Mouse (Mus musculus): Measurements from ENCODE around the gene Tmem150c. TPM values are rescaled to one million over a fixed set of nuclear protein-coding genes. Genes with fewer than 3 reads are reported as not detected.

The Tmem150c gene
- polyA plus RNA-seq, 2 experiments: 4.8 to 7.3 TPM

DNA sequence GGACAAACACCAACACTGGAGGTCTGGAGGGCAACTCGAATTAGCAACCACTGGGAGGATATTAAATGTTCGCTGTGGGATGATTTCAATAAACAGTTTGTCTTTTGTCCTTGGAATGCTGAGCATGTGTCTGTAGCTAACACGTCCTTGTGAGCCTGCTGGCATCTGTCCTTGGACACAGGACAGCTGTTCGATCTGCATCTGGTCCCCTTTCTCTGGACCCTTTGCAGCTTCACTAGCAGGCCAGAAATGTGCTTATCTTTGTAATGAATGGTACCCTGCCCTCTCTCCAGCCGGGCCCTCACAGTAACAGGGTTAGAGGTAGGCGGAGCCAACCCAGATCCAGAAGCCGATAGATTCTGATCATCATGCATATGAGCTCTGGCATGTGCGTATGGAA is 32.3 kb downstream of the Tmem150c start:
- no peak overlapping the region for H3K27ac ChIP-seq (replicated peaks; ENCODE audit: low read depth, low read length)
- H3K4me1 ChIP-seq (ENCODE audit: control insufficient read depth, insufficient read depth, low read length): no peaks in the 10 kb centered on the region
- no peak for TF ChIP-seq POLR2A (IDR thresholded peaks at IDR 0.05; ENCODE audit: borderline replicate concordance, extremely low read depth, insufficient read depth, insufficient read length)
- ATAC-seq (ENCODE audit: low FRiP score, low read depth): peak; percentile 53
- H3K36me3 ChIP-seq (ENCODE audit: control insufficient read depth, insufficient read depth, low read length): no peaks in the 10 kb centered on the region
- no peaks in the 10 kb centered on the region for H3K9me3 ChIP-seq (ENCODE audit: control insufficient read depth, low read length)
- no peak overlapping the region for H3K9ac ChIP-seq (ENCODE audit: low read depth, low read length, severe bottlenecking)
- no peak overlapping the region for H3K4me3 ChIP-seq (replicated peaks; ENCODE audit: low read length)
- no peaks in the 10 kb centered on the region for H3K27me3 ChIP-seq (ENCODE audit: control insufficient read depth, insufficient read depth, low read length)
- WGBS: 66% methylated on average over 8 of the region's 8 CpGs
- no peak overlapping the region for H3K4me2 ChIP-seq (replicated peaks; ENCODE audit: low read depth, low read length, severe bottlenecking)
- peak; percentile 30 for DNase-seq (ENCODE audit: low spot score)

- Histone ChIP-seq H3K9me3 (ENCODE audit: control insufficient read depth, low read length) (no peaks in the 10 kb centered on the region), H3K4me2 (replicated peaks; ENCODE audit: low read depth, low read length, severe bottlenecking) (no peak overlapping the region), H3K27ac (replicated peaks; ENCODE audit: low read depth, low read length) (no peak overlapping the region), H3K4me3 (replicated peaks; ENCODE audit: low read length) (no peak overlapping the region), H3K9ac (ENCODE audit: low read depth, low read length, severe bottlenecking) (no peak overlapping the region), H3K36me3 (ENCODE audit: control insufficient read depth, insufficient read depth, low read length) (no peaks in the 10 kb centered on the region), H3K4me1 (ENCODE audit: control insufficient read depth, insufficient read depth, low read length) (peaks cover 5% of the 10 kb centered on the region; the same call in 1 of the 2 replicates), H3K27me3 (ENCODE audit: control insufficient read depth, insufficient read depth, low read length) (peaks cover 4% of the 10 kb centered on the region; the same call in 1 of the 2 replicates)
- DNase-seq (ENCODE audit: low spot score) (no peak), ATAC-seq (ENCODE audit: low FRiP score, low read depth) (no peak)
- TF ChIP-seq POLR2A (IDR thresholded peaks at IDR 0.05; ENCODE audit: borderline replicate concordance, extremely low read depth, insufficient read depth, insufficient read length): no peak
- WGBS: 53% methylated on average over 12 of the region's 12 CpGs
Observed at GRCm38 (mm10) chr5:100125409-100126123, 34.0 kb downstream of the Tmem150c start.

DNA sequence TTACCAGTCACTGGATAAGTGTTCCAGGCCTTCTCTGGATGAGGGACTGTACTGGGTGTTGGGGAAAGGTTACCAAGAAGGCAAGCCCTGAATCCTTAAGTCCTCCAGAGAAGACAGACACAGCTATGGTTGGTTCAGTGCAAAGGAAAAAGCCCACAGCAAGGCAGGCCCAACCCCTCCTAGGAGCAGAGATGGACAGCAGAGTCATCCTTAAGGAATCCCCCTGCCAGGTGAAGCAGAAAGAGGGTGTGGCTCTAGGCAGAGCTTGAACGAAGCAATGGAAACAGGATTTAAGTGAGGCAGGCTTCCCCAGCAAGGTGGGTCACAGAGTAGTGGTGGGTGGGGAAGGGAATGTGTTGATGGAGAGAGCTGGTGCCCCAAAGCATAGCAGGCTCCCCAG is 35.1 kb downstream of the Tmem150c start:
- ATAC-seq (ENCODE audit: low FRiP score, low read depth) (no peak), DNase-seq (ENCODE audit: low spot score) (no peak)
- peaks cover 8% of the 10 kb centered on the region; the same call in 1 of the 2 replicates for H3K4me1 ChIP-seq (ENCODE audit: control insufficient read depth, insufficient read depth, low read length)
- no peak overlapping the region for H3K9ac ChIP-seq (ENCODE audit: low read depth, low read length, severe bottlenecking)
- H3K4me3 ChIP-seq (replicated peaks; ENCODE audit: low read length): no peak overlapping the region
- H3K27me3 ChIP-seq (ENCODE audit: control insufficient read depth, insufficient read depth, low read length): peaks cover 7% of the 10 kb centered on the region; the same call in 1 of the 2 replicates
- no peak for TF ChIP-seq POLR2A (IDR thresholded peaks at IDR 0.05; ENCODE audit: borderline replicate concordance, extremely low read depth, insufficient read depth, insufficient read length)
- H3K27ac ChIP-seq (replicated peaks; ENCODE audit: low read depth, low read length): no peak overlapping the region
- H3K9me3 ChIP-seq (ENCODE audit: control insufficient read depth, low read length): no peaks in the 10 kb centered on the region
- 63% methylated on average over 1 of the region's 1 CpGs for WGBS
- H3K36me3 ChIP-seq (ENCODE audit: control insufficient read depth, insufficient read depth, low read length): no peaks in the 10 kb centered on the region
- H3K4me2 ChIP-seq (replicated peaks; ENCODE audit: low read depth, low read length, severe bottlenecking): no peak overlapping the region

DNA sequence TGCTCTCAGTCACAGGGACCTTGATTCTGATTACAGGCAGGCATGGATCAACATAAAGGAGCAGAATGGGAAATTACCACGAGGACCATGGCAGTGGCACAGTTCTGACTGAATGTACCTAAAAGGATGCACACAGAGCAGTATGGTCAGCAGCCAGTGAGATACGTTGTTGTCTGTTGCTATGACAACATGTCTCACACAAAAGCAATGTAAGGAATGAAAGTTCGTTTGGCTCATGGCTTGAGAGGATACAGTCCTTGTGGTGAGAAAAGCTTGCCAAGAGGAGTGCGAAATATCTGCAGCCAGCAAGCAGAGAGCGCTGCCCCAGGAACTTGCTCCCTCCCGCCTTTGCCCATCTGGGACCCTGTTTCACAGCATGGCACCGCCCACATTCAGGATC is 36.3 kb downstream of the Tmem150c start:
- H3K27ac ChIP-seq (replicated peaks; ENCODE audit: low read depth, low read length): no peak overlapping the region
- H3K36me3 ChIP-seq (ENCODE audit: control insufficient read depth, insufficient read depth, low read length): no peaks in the 10 kb centered on the region
- DNase-seq (ENCODE audit: low spot score) (no peak), ATAC-seq (ENCODE audit: low FRiP score, low read depth) (no peak)
- H3K4me1 ChIP-seq (ENCODE audit: control insufficient read depth, insufficient read depth, low read length): peaks cover 8% of the 10 kb centered on the region; the same call in 1 of the 2 replicates
- 76% methylated on average over 7 of the region's 7 CpGs for WGBS
- H3K27me3 ChIP-seq (ENCODE audit: control insufficient read depth, insufficient read depth, low read length): peaks cover 7% of the 10 kb centered on the region; the same call in 1 of the 2 replicates
- no peak overlapping the region for H3K9ac ChIP-seq (ENCODE audit: low read depth, low read length, severe bottlenecking)
- H3K9me3 ChIP-seq (ENCODE audit: control insufficient read depth, low read length): no peaks in the 10 kb centered on the region
- H3K4me2 ChIP-seq (replicated peaks; ENCODE audit: low read depth, low read length, severe bottlenecking): no peak overlapping the region
- no peak for TF ChIP-seq POLR2A (IDR thresholded peaks at IDR 0.05; ENCODE audit: borderline replicate concordance, extremely low read depth, insufficient read depth, insufficient read length)
- no peak overlapping the region for H3K4me3 ChIP-seq (replicated peaks; ENCODE audit: low read length)

GRCm38 (mm10) chr5:100121170-100121569 is 38.4 kb downstream of the Tmem150c start:
- Histone ChIP-seq H3K9me3 (ENCODE audit: control insufficient read depth, low read length) (no peaks in the 10 kb centered on the region), H3K4me1 (ENCODE audit: control insufficient read depth, insufficient read depth, low read length) (peaks cover 8% of the 10 kb centered on the region; the same call in 1 of the 2 replicates), H3K27ac (replicated peaks; ENCODE audit: low read depth, low read length) (no peak overlapping the region), H3K27me3 (ENCODE audit: control insufficient read depth, insufficient read depth, low read length) (peaks cover 7% of the 10 kb centered on the region; the same call in 1 of the 2 replicates), H3K36me3 (ENCODE audit: control insufficient read depth, insufficient read depth, low read length) (no peaks in the 10 kb centered on the region), H3K9ac (ENCODE audit: low read depth, low read length, severe bottlenecking) (no peak overlapping the region), H3K4me2 (replicated peaks; ENCODE audit: low read depth, low read length, severe bottlenecking) (peak overlapping the region; percentile 36; the same call in 1 of the 2 replicates), H3K4me3 (replicated peaks; ENCODE audit: low read length) (0 out of 2 replicates have a peak overlapping the region, but pooled peaks have one; percentile 22)
- WGBS: 53% methylated on average over 7 of the region's 7 CpGs
- no peak for DNase-seq (ENCODE audit: low spot score)
- no peak for TF ChIP-seq POLR2A (IDR thresholded peaks at IDR 0.05; ENCODE audit: borderline replicate concordance, extremely low read depth, insufficient read depth, insufficient read length)
- no peak for ATAC-seq (ENCODE audit: low FRiP score, low read depth)

Measured in limb, embryonic 14.5 days (tissue).